Mouse (Mus musculus): ENCODE measurements at regions not wholly inside any gene's neighbourhood (a gene's known extent, or its start where the extent isn't known, plus 50 kb on each side); places are given as distances from the start of the nearest gene placed in this dataset.

DNA sequence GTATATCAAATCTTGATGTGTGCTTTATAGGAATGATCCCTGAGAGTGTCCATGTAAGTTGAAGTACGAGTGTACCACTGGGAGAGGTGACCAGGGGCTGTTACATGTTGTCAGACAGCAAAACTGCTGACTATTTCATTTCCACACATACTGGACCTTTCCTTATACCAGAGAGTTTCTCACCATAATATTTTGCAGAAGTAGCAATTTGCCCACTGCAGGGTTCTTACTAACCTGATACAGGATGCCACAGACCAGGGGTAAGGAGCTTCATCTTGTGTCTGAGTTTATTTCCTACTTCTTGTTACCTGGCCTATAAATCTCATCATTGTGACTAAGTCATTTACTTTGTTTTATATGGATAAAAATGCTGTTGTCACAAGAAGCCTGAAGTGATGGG lies 586.6 kb upstream of the Nrp1 start:
- no peak for TF ChIP-seq POLR2A (IDR thresholded peaks at IDR 0.05; ENCODE audit: insufficient read length, low read depth)
- TF ChIP-seq MAX (IDR thresholded peaks at IDR 0.05; ENCODE audit: low read depth), result no peak
- no peak for TF ChIP-seq TCF12 (IDR thresholded peaks at IDR 0.05; ENCODE audit: insufficient read depth, poor library complexity, severe bottlenecking)
- no peak for TF ChIP-seq TCF3 (IDR thresholded peaks at IDR 0.05; ENCODE audit: insufficient read length, low read depth)

Data from myocyte (in vitro differentiated cells).